Mouse (Mus musculus): Measurements from ENCODE around the gene Sec14l3. TPM values are rescaled to one million over a fixed set of nuclear protein-coding genes. Genes with fewer than 3 reads are reported as not detected.

The Sec14l3 gene
- total and polyA plus RNA-seq, 3 experiments: not detected

DNA sequence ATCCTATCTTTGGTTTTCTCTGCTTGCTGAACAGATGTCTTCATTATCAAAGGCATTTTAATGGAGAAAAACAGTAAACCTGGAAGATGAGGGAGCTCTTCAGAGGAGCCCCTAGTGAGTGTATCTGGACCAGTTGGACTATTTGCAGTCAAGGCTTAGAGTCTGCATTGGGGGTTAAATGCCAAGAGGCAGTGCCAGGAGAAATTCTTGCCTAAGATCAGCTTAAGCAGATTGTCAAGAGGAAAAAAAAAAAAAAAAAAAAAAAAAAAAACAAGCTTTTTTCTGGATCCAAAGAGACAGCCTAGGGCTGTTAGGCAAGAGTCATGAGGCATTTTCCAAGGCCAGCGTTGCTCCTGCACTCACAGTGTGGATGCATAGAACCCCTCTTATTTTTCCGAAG, 16.9 kb upstream of the Sec14l3 start:
- no peak for TF ChIP-seq KAT2A (conservative IDR thresholded peaks at IDR 0.05; ENCODE audit: low read depth, low read length)
- no peak for TF ChIP-seq TAL1 (IDR thresholded peaks at IDR 0.05; ENCODE audit: low read length)
- no peak for TF ChIP-seq EP300 (IDR thresholded peaks at IDR 0.05; ENCODE audit: low read depth in 1 of 2, low read length in 2 of 2)
- TF ChIP-seq ZNF384 (IDR thresholded peaks at IDR 0.05; ENCODE audit: low read depth, low read length): no peak
- no peak for TF ChIP-seq RAD21 (IDR thresholded peaks at IDR 0.05; ENCODE audit: low read depth, low read length)
- no peak for TF ChIP-seq RCOR1 (IDR thresholded peaks at IDR 0.05; ENCODE audit: low read depth, low read length)
- TF ChIP-seq BHLHE40 (IDR thresholded peaks at IDR 0.05; ENCODE audit: borderline replicate concordance, low read depth, low read length): no peak
- no peak for TF ChIP-seq MAZ (IDR thresholded peaks at IDR 0.05; ENCODE audit: low read depth, low read length)
- no peak for TF ChIP-seq ZMIZ1 (IDR thresholded peaks at IDR 0.05; ENCODE audit: low read depth, low read length)
- no peak overlapping the region for H3K27ac ChIP-seq (ENCODE audit: control insufficient read depth, low read depth, low read length)
- no peak overlapping the region for H3K4me3 ChIP-seq (ENCODE audit: control insufficient read depth in 1 of 2, insufficient read depth in 1 of 2, low read depth in 2 of 2, low read length in 2 of 2)
- no peaks in the 10 kb centered on the region for H3K4me1 ChIP-seq (ENCODE audit: control insufficient read depth in 1 of 2, insufficient read depth in 2 of 2, low read length in 2 of 2)
- H3K9ac ChIP-seq (ENCODE audit: control insufficient read depth, low read depth, low read length, poor library complexity, severe bottlenecking): no peak overlapping the region
- no peak for DNase-seq (ENCODE audit: low read depth, low spot score)
- H3K9me3 ChIP-seq (replicated peaks; ENCODE audit: insufficient read depth, low read length): no peaks in the 10 kb centered on the region
- peaks cover 0 to 1% of the 10 kb centered on the region in 2 experiments; a peak in 2 of 4 replicates for H3K27me3 ChIP-seq (ENCODE audit: control insufficient read depth in 1 of 2, insufficient read depth in 2 of 2, low read length in 2 of 2)
- H3K79me2 ChIP-seq (ENCODE audit: control insufficient read depth, insufficient read depth, low read length, poor library complexity): no peaks in the 10 kb centered on the region
- H3K36me3 ChIP-seq (ENCODE audit: control insufficient read depth in 1 of 2, insufficient read depth in 2 of 2, low read length in 2 of 2): no peaks in the 10 kb centered on the region

DNA sequence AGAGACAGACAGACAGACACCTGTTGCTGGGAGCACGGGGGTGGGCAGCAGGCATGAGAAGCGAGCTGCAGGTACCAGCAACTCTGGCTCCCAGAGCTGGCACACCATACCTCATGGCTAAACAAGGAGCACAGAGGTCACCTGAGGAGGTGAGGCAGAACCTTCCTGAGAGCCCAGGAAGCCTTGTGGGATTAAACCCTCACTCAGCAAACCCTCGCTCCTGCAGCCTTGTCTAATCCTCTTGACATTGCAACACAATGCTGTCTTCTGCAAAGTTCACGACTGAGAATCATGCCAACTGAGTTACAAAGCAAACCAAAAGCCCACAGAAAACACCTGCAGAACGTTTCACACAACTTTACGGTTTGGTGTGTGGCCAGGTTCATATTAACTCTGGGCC, 16.2 kb upstream of the Sec14l3 start:
- H3K27ac ChIP-seq (ENCODE audit: control insufficient read depth, low read depth, low read length): no peak overlapping the region
- H3K4me1 ChIP-seq (ENCODE audit: control insufficient read depth in 1 of 2, insufficient read depth in 2 of 2, low read length in 2 of 2): no peaks in the 10 kb centered on the region
- H3K36me3 ChIP-seq (ENCODE audit: control insufficient read depth in 1 of 2, insufficient read depth in 2 of 2, low read length in 2 of 2): no peaks in the 10 kb centered on the region
- no peaks in the 10 kb centered on the region for H3K79me2 ChIP-seq (ENCODE audit: control insufficient read depth, insufficient read depth, low read length, poor library complexity)
- TF ChIP-seq BHLHE40 (IDR thresholded peaks at IDR 0.05; ENCODE audit: borderline replicate concordance, low read depth, low read length) (no peak), MAZ (IDR thresholded peaks at IDR 0.05; ENCODE audit: low read depth, low read length) (no peak), ETS1 (IDR thresholded peaks at IDR 0.05; ENCODE audit: low read depth, low read length) (no peak), TAL1 (IDR thresholded peaks at IDR 0.05; ENCODE audit: low read length) (no peak), NRF1 (IDR thresholded peaks at IDR 0.05; ENCODE audit: insufficient read depth, low read depth, low read length, poor library complexity, severe bottlenecking) (no peak), HCFC1 (IDR thresholded peaks at IDR 0.05; ENCODE audit: low read depth, low read length) (no peak), ELF1 (IDR thresholded peaks at IDR 0.05; ENCODE audit: low read depth, low read length) (no peak), ZNF384 (IDR thresholded peaks at IDR 0.05; ENCODE audit: low read depth, low read length) (no peak), GATA1 (IDR thresholded peaks at IDR 0.05; ENCODE audit: low read depth, low read length) (no peak), SMC3 (IDR thresholded peaks at IDR 0.05; ENCODE audit: low read depth, low read length) (no peak), RAD21 (IDR thresholded peaks at IDR 0.05; ENCODE audit: low read depth, low read length) (no peak), ZMIZ1 (IDR thresholded peaks at IDR 0.05; ENCODE audit: low read depth, low read length) (no peak), MXI1 (IDR thresholded peaks at IDR 0.05; ENCODE audit: low read depth, low read length) (no peak), MAX (IDR thresholded peaks at IDR 0.05; ENCODE audit: low read length) (no peak), UBTF (IDR thresholded peaks at IDR 0.05; ENCODE audit: borderline replicate concordance, insufficient read depth, low read depth, low read length) (no peak), CTCF (IDR thresholded peaks at IDR 0.05 in 2 of 3, conservative IDR thresholded peaks at IDR 0.05 in 1 of 3; ENCODE audit: control insufficient read depth in 1 of 3, insufficient read depth in 1 of 3, low read depth in 2 of 3, low read length in 3 of 3, poor library complexity in 1 of 3, severe bottlenecking in 1 of 3) (no peak), ZC3H11A (IDR thresholded peaks at IDR 0.05; ENCODE audit: low read depth, low read length) (no peak)
- no peak overlapping the region for H3K9ac ChIP-seq (ENCODE audit: control insufficient read depth, low read depth, low read length, poor library complexity, severe bottlenecking)
- H3K9me3 ChIP-seq (replicated peaks; ENCODE audit: insufficient read depth, low read length): no peaks in the 10 kb centered on the region
- H3K4me3 ChIP-seq (ENCODE audit: control insufficient read depth in 1 of 2, insufficient read depth in 1 of 2, low read depth in 2 of 2, low read length in 2 of 2): no peak overlapping the region
- H3K27me3 ChIP-seq (ENCODE audit: control insufficient read depth in 1 of 2, insufficient read depth in 2 of 2, low read length in 2 of 2): peaks cover 0 to 1% of the 10 kb centered on the region in 2 experiments; a peak in 1 of 4 replicates
- DNase-seq (ENCODE audit: low read depth, low spot score): no peak
